Mouse (Mus musculus) embryo, embryonic 10.5 days (tissue): ENCODE data around the gene Coro7.

ENCODE experiments used
- DNase-seq: peaks from one replicate; pipeline ENCODE4 v3.0.0-alpha.2; 2015; ENCODE audit warnings: low spot score

Coro7 gene

DNA sequence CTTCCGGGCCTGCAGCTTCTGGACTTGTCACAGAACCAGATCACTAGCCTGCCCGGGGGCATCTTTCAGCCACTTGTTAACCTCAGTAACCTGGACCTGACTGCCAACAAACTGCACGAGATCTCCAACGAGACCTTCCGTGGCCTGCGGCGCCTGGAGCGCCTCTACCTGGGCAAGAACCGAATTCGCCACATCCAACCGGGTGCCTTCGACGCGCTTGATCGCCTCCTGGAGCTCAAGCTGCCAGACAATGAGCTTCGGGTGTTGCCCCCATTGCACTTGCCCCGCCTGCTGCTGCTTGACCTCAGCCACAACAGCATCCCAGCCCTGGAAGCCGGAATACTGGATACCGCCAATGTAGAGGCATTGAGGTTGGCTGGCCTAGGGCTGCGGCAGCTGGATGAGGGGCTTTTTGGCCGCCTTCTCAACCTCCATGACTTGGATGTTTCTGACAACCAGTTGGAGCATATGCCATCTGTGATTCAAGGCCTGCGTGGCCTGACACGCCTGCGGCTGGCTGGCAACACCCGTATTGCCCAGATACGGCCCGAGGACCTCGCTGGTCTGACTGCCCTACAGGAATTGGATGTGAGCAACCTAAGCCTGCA is 31.1 kb downstream of the Coro7 start:
- no peak for DNase-seq

DNA sequence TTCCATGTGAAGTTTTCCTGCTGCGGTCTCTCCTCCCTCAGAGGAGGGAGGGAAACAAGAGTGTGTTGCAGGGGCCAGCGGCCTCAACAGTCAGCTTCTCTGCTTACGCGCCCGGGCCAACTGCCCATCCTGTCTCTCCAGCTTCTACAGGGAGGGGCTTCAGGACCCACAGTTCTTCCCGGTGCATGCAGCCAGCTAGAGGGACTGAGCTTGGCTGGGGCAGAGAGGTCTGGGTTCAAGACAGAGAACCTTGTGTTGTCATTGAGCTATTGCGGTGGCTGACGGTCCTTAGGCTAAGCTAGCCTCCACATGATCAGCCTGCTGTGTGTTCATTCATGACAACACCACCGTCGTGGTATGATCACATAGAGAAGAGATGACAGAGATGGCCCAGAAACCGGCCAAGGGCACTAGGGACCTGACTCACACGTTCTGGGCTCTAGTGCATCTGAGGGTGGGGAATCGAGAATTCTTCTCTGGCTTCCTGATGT is 31.9 kb downstream of the Coro7 start:
- DNase-seq, result no peak

DNA sequence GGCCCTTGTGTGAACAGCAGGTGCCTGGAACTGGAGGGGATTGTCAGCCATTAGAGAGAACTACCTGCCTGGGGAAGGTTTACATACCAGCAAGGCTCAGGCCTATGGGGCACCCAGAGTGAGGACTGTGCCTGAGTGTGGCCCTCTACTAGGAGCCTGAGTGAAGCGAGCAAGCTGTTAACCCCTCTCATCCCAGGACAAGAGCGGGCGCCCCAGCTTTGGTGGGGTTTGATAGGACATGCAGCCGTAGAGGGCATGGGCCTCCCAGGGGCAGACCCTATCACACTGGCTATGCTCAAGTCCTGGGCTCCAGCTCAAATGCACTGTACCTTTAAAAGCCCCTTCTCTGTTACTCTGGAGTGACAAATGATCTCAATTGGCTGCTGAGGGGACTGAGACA is 32.7 kb downstream of the Coro7 start:
- no peak for DNase-seq

DNA sequence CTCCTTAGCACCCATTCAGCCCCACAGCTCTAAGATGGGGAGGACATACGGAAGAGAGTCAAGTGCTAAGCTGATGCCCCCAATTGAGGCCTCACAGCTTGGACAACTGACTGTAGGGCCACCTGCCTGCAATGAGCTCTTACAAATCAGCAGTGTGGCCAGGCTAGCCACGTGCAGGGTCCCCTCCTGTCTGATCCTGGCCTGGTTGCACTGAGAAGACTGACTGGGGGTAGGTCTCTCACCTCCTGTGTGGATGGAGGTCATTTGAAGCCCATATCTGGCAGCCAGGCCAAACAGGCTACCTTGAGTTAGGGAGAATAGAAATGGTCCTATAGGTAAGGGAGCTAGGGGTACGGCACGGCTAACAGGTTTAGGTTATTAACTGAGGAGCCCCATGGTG is 33.7 kb downstream of the Coro7 start:
- no peak for DNase-seq

DNA sequence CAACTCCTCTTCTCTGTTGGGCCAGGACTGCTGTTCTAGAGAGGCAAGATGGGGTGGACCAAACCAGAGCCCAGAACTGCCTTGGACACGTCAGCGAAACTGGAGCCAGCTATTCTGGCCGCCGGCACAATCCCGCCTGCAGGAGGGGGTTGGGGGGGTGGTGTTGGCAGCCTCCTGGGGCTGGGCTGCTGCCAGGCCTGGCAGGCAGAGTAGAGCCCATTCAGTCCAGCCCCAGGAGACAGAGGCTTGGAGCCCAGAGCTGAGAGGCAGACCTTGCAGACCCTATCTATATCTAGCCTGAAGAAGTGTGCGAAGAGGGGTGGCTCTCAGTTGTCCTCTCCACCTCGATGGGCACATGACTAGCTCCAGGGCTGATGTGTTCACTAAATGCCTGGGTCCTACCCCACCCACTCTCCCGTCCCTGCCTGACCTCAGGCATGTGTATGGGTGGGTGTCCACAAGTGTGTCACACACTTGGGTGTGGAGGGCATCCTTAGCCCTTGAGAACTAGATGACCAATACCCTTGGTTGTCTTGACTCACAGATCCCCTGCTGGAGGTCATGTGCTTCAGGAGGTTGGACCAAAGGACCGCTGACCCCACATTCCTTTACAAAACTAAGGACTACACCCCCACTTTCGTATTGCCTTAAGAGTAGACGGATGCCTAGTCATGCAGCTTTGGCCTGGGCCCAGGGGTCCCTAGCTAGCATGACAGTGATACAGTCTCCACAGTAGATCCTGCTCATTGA is 35.7 kb downstream of the Coro7 start:
- no peak for DNase-seq

DNA sequence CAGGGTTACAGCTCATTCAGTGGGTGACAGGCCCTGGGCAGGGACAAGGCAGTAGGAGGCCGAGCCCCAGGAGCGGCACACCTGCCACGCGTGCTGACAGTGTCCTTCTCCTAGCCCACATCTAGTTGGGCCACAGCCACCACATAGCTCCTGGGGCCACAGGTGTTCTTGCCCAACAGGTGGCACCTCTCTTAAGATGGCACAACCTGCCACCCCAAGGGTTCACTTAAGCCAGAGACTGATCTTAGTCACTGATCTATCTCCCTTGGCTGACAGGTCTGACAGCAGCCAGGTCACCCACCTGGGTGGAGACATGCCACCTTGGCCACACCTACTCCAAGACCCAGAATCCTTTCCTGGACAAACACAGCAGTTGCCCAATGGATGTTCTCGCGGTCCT is 36.6 kb downstream of the Coro7 start:
- DNase-seq, result no peak

DNA sequence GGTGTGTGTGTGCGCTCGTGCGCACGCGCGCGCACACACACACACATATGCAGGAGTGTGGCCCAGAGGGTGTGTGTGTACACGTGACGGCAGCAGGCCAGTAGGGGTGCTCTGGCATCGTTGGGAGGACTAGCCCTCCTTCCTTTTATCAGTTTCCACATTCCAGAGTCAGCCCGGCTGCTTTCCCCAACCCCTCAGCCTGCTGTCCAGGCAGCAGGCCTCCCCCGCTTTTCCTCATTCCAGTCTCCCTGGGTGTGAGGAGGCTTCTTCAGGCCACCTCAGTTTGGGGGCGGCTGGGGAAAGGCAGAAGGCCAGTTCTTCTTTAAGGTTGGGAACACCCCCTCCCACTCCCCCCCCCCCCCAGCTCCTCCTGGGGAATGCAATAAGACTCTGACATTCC is 37.4 kb downstream of the Coro7 start:
- peak; percentile 71 for DNase-seq

DNA sequence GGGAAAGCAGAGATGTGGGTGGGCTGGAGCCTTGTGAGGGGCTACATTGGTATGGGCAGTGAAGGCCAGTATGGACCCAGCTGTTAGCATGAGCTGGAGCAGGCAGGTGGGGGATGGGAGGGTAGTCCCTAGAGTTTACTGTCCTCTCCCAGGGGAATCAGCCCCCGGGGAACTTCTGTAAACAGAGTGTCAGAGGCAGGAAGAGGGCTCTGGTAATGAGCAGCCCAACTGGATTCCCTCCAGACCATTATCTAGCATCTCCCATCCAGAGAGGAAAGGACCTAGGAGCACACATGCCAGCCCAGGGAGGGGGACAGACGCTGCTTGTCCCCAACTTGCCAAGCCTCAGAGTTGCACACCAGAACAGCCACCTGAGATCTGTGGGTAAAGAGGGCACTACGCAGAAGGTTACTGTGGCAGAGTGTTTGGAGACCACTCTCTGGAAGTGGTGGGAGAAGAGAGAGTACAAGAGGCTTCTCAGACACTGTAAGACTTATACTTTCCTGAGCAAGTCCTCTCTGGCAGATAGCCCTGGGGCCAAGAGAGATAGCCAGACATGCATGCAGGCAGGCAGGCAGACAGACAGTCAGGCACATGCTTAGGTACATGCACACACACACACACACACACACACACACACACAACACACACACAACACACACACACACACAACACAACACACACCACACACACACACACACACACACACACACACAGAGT is 38.3 kb downstream of the Coro7 start:
- no peak for DNase-seq

DNA sequence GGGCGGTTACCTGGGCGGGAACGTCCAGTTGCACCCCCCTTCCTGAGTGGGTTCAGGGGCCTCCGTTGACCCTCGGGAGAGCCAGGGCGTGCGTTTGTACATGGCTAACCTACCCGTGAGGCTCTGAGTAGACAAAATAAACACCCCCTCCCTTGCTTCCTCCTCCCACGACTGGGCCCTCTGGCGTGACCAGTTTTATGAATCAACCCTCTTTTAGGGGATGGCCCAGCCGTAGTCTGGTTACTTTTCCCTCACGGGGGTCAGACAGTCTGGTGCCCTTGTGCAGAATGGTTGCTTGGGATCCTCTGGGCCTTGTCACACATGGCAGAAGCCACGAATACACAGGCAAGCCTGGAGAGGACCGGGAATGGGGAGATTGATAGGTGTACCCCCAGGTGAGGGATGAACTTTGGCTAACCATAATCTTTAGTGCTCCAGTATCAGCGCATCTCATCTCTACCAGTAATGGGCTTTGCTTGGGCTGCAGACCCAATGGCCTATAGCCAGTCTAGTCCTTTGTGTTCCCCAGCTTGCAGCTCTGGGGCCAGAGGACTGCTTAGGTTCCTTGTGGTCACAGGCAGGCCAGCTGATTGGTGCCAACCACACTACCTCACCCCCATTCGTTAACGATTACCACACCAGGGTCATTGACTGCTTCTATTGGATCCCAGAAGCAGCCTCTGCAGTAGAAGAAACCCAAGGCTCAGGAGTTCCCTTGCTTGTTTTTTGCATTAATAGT is 39.1 kb downstream of the Coro7 start:
- peak; percentile 49 for DNase-seq

DNA sequence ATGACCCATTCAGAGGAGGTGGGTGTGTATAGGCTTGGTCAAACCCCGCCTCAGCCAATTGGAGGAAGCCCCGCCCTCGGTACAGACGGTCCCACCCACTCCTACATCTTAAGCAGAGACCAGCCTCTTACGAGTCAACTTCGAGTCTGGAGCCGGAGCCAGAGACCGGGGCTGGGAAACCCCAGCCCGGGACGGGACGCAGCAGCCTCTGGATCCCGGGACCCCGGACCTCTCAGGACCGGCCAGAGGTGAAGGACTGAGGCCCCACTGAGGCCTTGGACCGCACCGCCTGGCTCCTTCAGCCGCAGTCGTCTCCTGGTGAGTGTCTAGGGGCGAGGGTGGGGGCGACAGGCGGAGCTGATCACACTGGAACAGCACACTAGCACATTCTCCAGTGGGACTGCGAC is 39.7 kb downstream of the Coro7 start, which contains the start of the genes Vasn and Dnaja3:
Gene Vasn, plus strand, starts transcription at position 111 of the 407 bp plus-strand sequence.
Gene Dnaja3, plus strand, starts transcription at position 159 of the 407 bp plus-strand sequence.
- DNase-seq, result peak; percentile 95

DNA sequence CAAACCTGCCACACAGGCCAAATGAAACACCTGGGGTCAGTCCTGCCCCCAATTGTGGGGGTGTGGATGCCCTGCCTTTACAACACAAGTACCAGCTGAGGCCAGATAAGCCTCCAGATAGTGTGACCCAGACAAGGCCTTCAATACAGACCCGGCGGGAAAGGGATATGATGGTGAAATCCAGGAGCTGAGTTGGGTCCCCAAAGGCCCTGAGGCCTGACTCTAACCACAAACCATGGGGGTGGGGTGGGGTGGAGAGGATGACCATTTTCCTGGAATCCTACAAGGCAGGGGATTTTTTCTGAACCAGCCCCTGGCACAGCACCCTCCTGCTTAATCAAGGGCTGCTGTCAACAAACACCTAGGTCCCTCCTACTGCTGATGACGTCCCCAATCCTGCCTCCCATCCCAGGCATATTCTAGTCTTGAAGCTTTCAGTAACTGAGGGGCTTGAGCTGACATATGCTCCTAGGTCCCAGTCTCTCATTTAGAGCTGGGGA is 40.6 kb downstream of the Coro7 start:
- DNase-seq, result no peak

DNA sequence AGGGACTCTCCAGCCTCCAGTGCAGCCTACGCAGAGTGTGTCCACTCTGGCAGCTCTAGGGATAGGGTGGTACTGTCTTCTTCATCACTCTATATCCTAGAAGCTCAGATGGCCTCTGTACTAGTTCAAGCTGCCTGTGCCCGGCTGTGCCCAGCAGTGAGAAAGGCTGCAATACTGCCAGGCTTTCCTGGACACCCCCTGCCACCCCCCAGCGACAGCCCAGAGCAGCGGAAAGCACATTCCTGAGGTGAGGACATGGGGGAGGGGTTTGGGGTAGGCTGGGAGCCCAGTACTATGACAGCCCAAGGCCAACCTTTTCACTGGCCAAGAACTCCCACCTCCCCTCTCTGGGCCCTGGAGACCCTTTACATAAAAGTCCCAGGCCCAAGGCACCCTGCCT is 43.8 kb downstream of the Coro7 start:
- DNase-seq, result no peak

DNA sequence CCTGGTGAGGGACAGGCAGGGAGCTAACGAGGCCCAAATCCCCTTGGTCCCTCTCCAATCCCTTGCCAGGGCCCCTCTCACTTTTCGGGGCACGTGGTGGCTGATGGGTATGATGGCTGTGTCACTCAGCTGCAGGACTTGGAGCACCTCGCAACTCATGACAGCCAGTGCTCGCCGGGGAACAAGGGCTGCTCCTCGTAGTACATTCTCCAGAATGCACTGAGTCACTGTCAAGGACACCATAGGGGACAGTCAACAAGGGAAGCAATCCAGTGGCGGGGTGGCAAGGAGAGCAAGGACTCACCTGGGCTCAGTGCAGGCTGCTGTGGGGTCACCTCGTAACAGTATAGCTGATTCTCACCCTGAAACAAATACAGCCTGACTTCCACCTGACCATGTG is 44.9 kb downstream of the Coro7 start:
- DNase-seq, result no peak

DNA sequence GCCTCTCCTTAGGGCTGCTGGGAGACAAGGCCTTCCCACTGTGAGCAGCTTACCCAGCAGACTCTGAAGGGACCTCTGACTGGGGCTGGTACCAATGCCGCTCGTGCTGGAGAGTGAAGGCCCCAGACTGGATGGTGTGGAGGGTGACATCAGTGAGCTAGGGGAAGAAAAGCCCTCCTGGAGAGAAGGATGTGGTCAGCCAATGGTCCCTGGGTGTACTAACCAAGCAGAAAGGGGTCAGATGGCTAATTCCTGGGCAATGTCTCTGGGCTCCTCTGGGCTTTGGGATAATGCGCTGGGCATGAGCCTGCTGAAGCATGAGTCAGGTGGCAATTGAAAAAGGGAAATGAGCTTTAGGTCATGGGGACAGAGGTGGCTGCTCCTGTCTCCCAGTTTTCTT is 45.9 kb downstream of the Coro7 start:
- no peak for DNase-seq

DNA sequence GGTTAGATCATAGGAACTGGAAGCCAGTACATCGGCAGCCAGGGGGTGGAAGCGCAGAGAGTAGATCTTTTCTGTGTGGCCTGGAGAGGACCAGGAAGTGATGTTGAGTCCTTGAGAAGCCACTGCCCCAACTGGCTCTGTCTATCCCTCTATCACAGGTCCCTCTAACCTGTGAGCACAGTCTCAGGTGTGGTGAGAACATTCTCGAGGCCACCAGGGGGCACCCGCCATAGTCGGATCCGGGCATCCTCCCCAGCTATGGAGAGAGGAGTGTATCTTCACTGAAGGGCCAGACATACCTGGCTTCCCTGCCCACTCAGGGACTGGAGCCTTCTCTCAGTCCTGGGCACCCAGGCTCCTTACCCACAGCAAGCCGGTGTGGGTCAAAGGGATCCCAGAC is 47.5 kb downstream of the Coro7 start:
- DNase-seq, result peak; percentile 57

DNA sequence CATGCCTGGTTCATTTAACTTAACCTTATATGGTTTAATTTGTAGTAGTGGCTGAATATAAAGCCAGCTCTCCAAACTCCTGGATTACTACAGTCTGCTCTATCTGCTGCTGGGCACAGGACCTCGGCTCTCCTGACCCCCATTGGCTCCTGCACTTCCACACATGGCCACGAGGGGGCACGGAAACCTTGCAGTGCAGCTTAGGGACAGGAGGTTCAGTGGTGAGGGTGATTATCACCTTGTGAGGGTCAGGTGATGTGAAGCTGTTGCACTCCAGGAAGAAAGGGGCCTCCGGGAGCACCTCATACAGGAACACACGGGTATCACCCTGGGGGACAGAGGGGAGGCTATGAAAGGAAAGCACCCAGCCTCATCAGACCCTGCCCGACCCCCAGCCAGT is 49.6 kb downstream of the Coro7 start:
- DNase-seq, result peak; percentile 86

DNA sequence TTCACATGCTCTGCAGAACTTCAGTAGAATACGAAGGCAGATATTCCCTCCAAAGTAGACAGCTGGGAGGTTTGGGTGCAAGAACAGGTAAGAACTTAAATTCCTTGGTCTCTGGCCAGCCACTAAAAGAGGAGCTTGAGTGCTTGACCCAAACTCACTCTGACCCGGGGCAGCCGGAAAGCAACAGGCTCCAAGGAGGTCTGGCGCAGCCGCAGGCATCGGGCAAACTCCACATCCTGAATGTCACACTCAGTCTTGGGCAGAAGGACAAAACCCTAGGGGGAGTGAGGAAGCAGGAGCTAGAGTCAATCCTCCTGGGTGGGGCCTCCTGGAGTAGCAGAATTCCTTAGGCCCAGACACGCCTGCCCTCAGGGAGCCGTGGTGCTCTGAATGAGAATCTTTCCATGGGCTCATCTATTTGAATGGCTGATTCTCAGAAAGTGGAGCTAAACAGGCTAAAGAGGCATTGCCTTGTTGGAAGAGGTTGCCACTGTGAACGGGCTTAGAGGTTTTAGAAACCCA is 50.6 kb downstream of the Coro7 start:
- DNase-seq, result no peak

DNA sequence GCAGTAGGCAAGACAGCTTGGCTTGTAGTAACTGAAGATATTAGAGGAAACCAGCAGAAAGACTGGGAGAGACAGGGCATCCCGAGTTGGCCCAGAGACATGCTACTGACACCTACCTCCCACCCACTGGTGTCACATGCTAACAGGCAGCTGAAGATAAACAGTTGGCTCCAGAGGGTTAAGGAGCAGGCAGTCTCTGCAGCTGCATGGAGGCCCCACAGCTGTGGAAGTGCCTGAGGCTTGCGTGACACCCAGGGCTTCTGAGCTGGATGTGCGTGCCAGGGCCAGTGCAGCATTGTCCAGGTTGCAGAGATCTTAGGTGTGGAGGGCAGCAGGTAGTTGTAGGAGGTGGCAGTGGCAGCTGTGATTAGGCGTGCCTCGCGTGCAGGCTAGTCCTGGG is 52.5 kb downstream of the Coro7 start:
- no peak for DNase-seq

DNA sequence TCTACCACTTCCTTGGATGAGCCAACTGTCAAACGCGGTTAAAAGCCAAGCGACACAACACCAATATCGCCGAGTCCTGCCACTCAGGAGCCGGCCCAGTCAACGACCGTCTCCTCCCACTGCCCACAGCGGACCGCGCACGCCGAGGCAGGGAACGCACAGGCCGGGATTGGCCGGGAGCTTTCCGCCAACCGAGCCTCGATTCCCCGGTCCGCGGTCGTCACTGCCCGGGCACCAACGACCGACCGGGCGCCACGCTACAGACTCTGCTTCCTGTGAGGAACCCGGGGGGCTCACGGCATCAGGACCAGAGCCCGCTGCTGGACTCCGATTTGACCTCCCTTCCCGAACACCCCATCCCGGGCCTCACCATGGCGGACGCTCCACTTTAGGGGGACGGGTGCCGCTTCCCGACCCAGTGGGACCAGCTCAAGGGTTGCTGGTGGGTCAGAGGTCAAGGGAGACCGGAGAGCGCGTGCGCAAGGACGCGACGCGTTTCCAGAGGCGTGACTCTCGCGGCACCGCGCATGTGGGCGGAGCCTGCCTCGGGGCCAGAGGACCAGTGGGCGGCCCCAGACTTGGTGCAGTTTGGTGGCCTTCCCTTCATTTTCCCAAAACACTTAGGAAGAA is 55.0 kb downstream of the Coro7 start, which contains the start of gene Pam16:
Gene Pam16, minus strand, starts transcription at position 508 of the 630 bp plus-strand sequence.
- peak; percentile 96 for DNase-seq

DNA sequence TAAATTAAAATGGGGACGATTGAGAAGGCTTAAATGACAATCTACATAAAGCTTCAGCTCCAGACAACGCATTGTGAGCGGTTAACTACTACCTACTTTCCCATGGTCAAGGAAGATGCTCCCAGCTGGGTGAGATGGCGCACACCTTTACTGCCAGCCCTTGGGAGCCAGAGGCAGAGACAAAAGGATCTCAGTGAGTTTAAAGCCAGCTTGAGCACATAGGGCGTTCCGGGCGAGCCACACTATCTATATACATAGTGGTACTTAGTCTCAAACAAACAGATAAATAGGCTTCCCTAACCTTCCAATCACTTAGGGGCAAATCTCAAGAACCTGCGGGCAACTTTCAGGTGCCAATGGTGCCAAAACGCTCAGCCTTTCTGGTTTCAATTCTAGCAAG is 55.5 kb downstream of the Coro7 start:
- no peak for DNase-seq

DNA sequence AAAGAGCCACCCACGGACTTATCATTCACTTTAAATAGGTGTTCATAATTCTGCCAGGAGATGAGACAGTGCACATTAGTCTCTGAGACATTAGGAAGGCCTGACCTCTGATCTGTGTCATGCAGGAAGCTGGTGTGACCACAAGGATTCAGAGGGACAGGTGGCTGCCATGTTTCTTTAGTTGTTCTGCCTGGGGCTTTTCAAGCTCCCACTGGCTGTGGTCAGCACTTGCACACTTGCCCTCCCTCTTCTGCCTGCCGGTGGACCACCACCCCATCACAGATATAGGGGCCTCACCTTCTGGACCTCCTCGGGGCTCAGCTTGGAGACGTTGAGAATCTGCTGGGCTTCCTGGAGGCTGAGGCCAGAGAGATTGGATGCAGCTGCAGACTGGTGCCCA is 62.7 kb downstream of the Coro7 start:
- DNase-seq, result no peak
